8 mouse cellular contexts compared by ENCODE assay signal in genomic region chrX:101942461-101942896, GRCm38 (mm10).
DNase-seq lines count a peak whose midpoint lies in the region; ATAC-seq lines count a peak whose summit lies in the region.

No protein-coding gene starts in this region.

- no peak overlapping the region for H3K4me2 ChIP-seq in forebrain, embryonic 11.5 days (ENCODE audit: low read depth, low read length, severe bottlenecking)
- H3K4me2 ChIP-seq in heart, embryonic 14.5 days (ENCODE audit: low read length) = 0 out of 2 replicates have a peak overlapping the region, but pooled peaks have one; percentile 11
- no peak overlapping the region for H3K4me2 ChIP-seq in kidney, embryonic 16.5 days (replicated peaks; ENCODE audit: low read depth, low read length)
- no peak overlapping the region for H3K4me2 ChIP-seq in limb, embryonic 15.5 days
- H3K4me2 ChIP-seq in neural tube, embryonic 11.5 days (ENCODE audit: low read depth) = no peak overlapping the region

- H3K4me1 ChIP-seq in forebrain, embryonic 11.5 days (replicated peaks; ENCODE audit: control insufficient read depth, insufficient read depth, low read length) = no peaks in the 10 kb centered on the region
- H3K4me1 ChIP-seq in heart, embryonic 14.5 days (ENCODE audit: control insufficient read depth in 2 of 2, insufficient read depth in 2 of 2, low read length in 2 of 2) = peaks cover 16 to 23% of the 10 kb centered on the region in 2 experiments
- H3K4me1 ChIP-seq in kidney, embryonic 16.5 days (ENCODE audit: insufficient read depth, low read length) = peaks cover 3% of the 10 kb centered on the region; the same call in 1 of the 2 replicates
- peaks cover 18% of the 10 kb centered on the region; the same call in 1 of the 2 replicates for H3K4me1 ChIP-seq in limb, embryonic 15.5 days
- no peaks in the 10 kb centered on the region for H3K4me1 ChIP-seq in neural tube, embryonic 11.5 days (ENCODE audit: control insufficient read depth, insufficient read depth, low read length)

- H3K36me3 ChIP-seq in forebrain, embryonic 11.5 days (ENCODE audit: control insufficient read depth, insufficient read depth, low read length) = no peaks in the 10 kb centered on the region
- H3K36me3 ChIP-seq in heart, embryonic 14.5 days (ENCODE audit: control insufficient read depth, insufficient read depth, low read length) = no peaks in the 10 kb centered on the region
- no peaks in the 10 kb centered on the region for H3K36me3 ChIP-seq in kidney, embryonic 16.5 days (ENCODE audit: insufficient read depth, low read length)
- H3K36me3 ChIP-seq in limb, embryonic 15.5 days = no peaks in the 10 kb centered on the region
- no peaks in the 10 kb centered on the region for H3K36me3 ChIP-seq in neural tube, embryonic 11.5 days (ENCODE audit: control insufficient read depth, insufficient read depth, low read length)

- 14% methylated on average over 6 of the region's 6 CpGs for WGBS in forebrain, embryonic 11.5 days
- WGBS in heart, embryonic 14.5 days = 19% methylated on average over 6 of the region's 6 CpGs
- WGBS in kidney, embryonic 16.5 days = 15% methylated on average over 6 of the region's 6 CpGs
- WGBS in limb, embryonic 15.5 days = 19% methylated on average over 5 of the region's 6 CpGs
- WGBS in neural tube, embryonic 11.5 days = 15% methylated on average over 6 of the region's 6 CpGs

- H3K9ac ChIP-seq in forebrain, embryonic 11.5 days (ENCODE audit: low read length) = no peak overlapping the region
- no peak overlapping the region for H3K9ac ChIP-seq in heart, embryonic 14.5 days (ENCODE audit: low read length)
- H3K9ac ChIP-seq in kidney, embryonic 16.5 days (replicated peaks; ENCODE audit: low read length) = no peak overlapping the region
- H3K9ac ChIP-seq in limb, embryonic 15.5 days = no peak overlapping the region
- H3K9ac ChIP-seq in neural tube, embryonic 11.5 days (ENCODE audit: low read length) = no peak overlapping the region

- no peaks in the 10 kb centered on the region for H3K9me3 ChIP-seq in forebrain, embryonic 11.5 days (ENCODE audit: control insufficient read depth, low read length)
- no peaks in the 10 kb centered on the region for H3K9me3 ChIP-seq in heart, embryonic 14.5 days (ENCODE audit: control insufficient read depth, low read length)
- no peaks in the 10 kb centered on the region for H3K9me3 ChIP-seq in kidney, embryonic 16.5 days (ENCODE audit: low read length)
- H3K9me3 ChIP-seq in limb, embryonic 15.5 days = no peaks in the 10 kb centered on the region
- no peaks in the 10 kb centered on the region for H3K9me3 ChIP-seq in neural tube, embryonic 11.5 days (ENCODE audit: control insufficient read depth, low read length)

- peaks cover 2% of the 10 kb centered on the region; the same call in 1 of the 2 replicates for H3K27me3 ChIP-seq in forebrain, embryonic 11.5 days (ENCODE audit: control insufficient read depth, insufficient read depth, low read length)
- no peaks in the 10 kb centered on the region for H3K27me3 ChIP-seq in heart, embryonic 14.5 days (ENCODE audit: control insufficient read depth, insufficient read depth, low read length)
- H3K27me3 ChIP-seq in kidney, embryonic 16.5 days (ENCODE audit: insufficient read depth, low read length) = peaks cover 34% of the 10 kb centered on the region; the same call in 1 of the 2 replicates
- H3K27me3 ChIP-seq in limb, embryonic 15.5 days = peaks cover 11% of the 10 kb centered on the region; the same call in 1 of the 2 replicates
- peaks cover 3% of the 10 kb centered on the region; the same call in 1 of the 2 replicates for H3K27me3 ChIP-seq in neural tube, embryonic 11.5 days (ENCODE audit: control insufficient read depth, insufficient read depth, low read length)

- no peak overlapping the region for H3K27ac ChIP-seq in forebrain, embryonic 11.5 days (ENCODE audit: low read depth, low read length)
- peak overlapping the region; percentile 87 to 90 for H3K27ac ChIP-seq in heart, embryonic 14.5 days (replicated peaks in 1 of 2; ENCODE audit: control insufficient read depth in 1 of 2, insufficient read depth in 1 of 2, low read depth in 2 of 2, low read length in 2 of 2)
- H3K27ac ChIP-seq in kidney, embryonic 16.5 days (ENCODE audit: low read length) = no peak overlapping the region
- H3K27ac ChIP-seq in limb, embryonic 15.5 days = peak overlapping the region; percentile 74
- H3K27ac ChIP-seq in neural tube, embryonic 11.5 days (ENCODE audit: low read depth, low read length) = no peak overlapping the region

- ATAC-seq in forebrain, embryonic 11.5 days (replicated peaks; ENCODE audit: low FRiP score) = peak; percentile 71
- ATAC-seq in heart, embryonic 14.5 days (ENCODE audit: insufficient number of reproducible peaks, insufficient read depth, low FRiP score, low read depth) = peak; percentile 91
- ATAC-seq in kidney, embryonic 16.5 days (ENCODE audit: low FRiP score, low TSS enrichment) = peak; percentile 91
- peak; percentile 95 for ATAC-seq in limb, embryonic 15.5 days (ENCODE audit: insufficient number of reproducible peaks, low FRiP score, low TSS enrichment, low read depth)
- peak; percentile 48; the same call in 1 of the 2 replicates for ATAC-seq in neural tube, embryonic 11.5 days (ENCODE audit: insufficient read depth, low FRiP score, low TSS enrichment)

- DNase-seq in CD4-positive, CD25-positive, alpha-beta regulatory T cell, adult 2 months (ENCODE audit: low read depth, low spot score) = peak; percentile 65
- peak; percentile 96 for DNase-seq in brain, adult 2 months (ENCODE audit: low read depth, low spot score)
- peak; percentile 72 for DNase-seq in forebrain, embryonic 11.5 days (ENCODE audit: low spot score)
- DNase-seq in neural tube, embryonic 11.5 days (ENCODE audit: low spot score) = peak; percentile 66
- DNase-seq in thymus, postnatal 14 days = peak; percentile 54

- no peak overlapping the region for H3K4me3 ChIP-seq in forebrain, embryonic 11.5 days (ENCODE audit: low read depth, low read length)
- no peak overlapping the region for H3K4me3 ChIP-seq in heart, embryonic 14.5 days (ENCODE audit: control insufficient read depth in 1 of 2, insufficient read depth in 1 of 2, low read depth in 1 of 2, low read length in 2 of 2)
- no peak overlapping the region for H3K4me3 ChIP-seq in kidney, embryonic 16.5 days (ENCODE audit: low read length)
- no peak overlapping the region for H3K4me3 ChIP-seq in limb, embryonic 15.5 days
- no peak overlapping the region for H3K4me3 ChIP-seq in neural tube, embryonic 11.5 days (ENCODE audit: low read depth, low read length)

Comparison
In these comparisons a context has a peak if more than half of its experiments do, and no peak if none do; other contexts are left out.
1. H3K27ac ChIP-seq: peak in heart, embryonic 14.5 days (2 of 2) and limb, embryonic 15.5 days (single experiment); none in forebrain, embryonic 11.5 days (single experiment), kidney, embryonic 16.5 days (single experiment) and neural tube, embryonic 11.5 days (single experiment).
2. Peak in every context shown above with its lines, with median percentiles within 50 percentile points of each other: DNase-seq and ATAC-seq.